Mouse (Mus musculus): Measurements from ENCODE around the gene Taf5.

Gene Taf5

GRCm38 (mm10) chr19:47067096-47067882, at the start of gene Taf5:
Gene Taf5 (plus strand): TSS chr19:47067746.
- DNase-seq (ENCODE audit: low spot score) = peak; percentile 95

DNA sequence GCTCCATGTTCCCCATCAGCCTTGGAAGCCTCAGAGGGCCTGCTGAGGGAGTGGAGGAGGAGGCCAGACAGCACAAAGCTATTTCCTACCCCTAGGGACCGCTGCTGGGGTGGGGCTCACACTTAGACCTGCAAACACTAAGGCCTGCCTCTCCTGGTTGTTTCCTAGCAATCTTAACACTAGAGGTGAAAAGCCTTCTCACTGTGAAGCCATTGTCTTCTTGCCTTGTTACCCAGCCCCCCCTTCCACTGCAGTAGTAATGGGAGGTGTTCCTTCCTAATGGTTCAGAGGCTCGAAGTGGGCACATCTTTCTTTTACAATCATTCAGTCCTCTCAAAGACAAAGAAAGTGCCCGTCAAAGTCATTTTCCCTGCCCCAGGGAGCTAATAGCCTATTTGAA, 49.7 kb upstream of the Taf5 start:
- no peak for DNase-seq (ENCODE audit: low spot score)

DNA sequence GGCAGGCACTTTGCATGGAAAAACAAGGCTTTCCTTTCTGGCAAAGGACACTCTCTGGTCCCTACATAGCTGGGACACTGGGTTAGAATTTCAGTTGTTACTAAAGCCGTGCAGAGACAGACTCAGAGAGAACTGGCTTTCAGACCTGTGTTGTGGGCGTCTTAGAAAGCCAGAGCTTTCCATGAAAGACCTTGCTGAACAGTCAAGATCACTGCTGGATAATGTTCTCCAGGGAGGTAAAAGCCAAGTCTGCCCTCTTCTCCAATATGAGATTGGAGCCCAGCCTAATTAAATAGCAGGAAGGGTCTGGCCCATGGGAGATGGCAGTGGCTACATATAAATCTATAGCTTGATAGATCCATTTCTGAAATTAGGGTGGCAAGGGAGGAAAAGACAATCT, 49.2 kb upstream of the Taf5 start:
- DNase-seq (ENCODE audit: low spot score) = no peak

DNA sequence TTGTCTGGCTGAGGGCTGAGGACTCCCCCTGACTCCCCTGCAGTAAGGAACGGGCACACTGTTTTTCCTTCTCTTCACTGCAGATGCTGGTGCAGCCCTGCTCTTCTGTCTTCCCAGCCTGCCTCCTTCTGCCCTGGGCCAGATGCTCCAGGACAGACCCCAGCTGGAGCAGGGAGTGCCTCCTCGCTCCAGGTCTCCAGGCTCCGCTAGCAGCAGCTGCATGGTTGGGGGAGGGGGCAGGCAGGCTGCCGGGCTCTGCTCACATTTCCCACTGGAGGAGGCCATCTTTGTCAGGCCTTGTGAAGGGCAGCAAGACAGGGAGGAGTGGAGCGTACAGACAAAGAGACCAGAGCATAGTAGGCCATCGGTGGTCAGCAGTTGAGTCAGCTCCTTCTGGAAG, 48.2 kb upstream of the Taf5 start:
- no peak for DNase-seq (ENCODE audit: low spot score)

GRCm38 (mm10) chr19:47022709-47023108, 44.8 kb upstream of the Taf5 start:
- DNase-seq (ENCODE audit: low spot score) = no peak

DNA sequence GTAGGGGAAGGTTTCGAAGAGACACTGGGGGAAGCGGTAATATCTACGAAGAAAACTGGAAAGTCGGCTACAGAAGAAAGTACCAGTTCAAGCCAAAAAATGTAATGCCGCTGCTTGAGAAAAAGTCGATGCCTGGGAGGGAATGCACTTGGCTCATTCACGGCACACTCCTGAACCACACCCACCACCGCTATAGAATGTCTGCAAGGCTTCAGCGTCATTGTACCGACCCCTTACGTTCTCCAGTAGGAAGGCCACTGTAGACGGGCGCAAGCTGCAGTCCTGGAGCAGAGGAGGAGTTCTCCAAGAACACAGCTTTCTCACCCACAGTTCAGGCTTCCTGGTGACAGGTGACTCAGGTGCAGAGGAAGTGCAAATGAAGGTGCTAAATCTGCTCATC, 44.0 kb upstream of the Taf5 start:
- no peak for DNase-seq (ENCODE audit: low spot score)

DNA sequence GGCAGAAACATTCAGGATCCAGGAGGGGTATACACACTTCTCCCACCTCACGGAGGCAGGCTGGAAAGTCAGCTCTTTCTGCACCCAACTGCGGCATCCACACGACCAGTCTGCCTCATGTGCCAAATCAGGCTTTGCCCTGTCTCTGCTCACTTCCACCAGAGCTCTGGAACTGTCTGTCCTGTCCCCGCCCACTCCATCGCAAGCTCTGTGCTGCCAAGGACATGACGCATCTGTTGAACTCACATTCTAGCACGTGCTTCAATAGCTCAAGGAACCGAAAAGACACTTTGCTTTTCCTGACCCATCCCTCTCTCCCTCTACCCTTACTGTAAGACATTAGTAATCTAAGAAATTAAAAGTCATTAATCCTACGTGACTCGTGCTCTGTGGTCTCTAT, 42.6 kb upstream of the Taf5 start:
- no peak for DNase-seq (ENCODE audit: low spot score)

GRCm38 (mm10) chr19:47026513-47026912, 41.0 kb upstream of the Taf5 start:
- DNase-seq (ENCODE audit: low spot score) = no peak

GRCm38 (mm10) chr19:47029796-47030195, 37.8 kb upstream of the Taf5 start:
- DNase-seq (ENCODE audit: low spot score) = no peak

- no peak for DNase-seq (ENCODE audit: low spot score)
Measured at GRCm38 (mm10) chr19:47031770-47032169, 35.8 kb upstream of the Taf5 start.

GRCm38 (mm10) chr19:47034916-47035315, 32.6 kb upstream of the Taf5 start:
- no peak for DNase-seq (ENCODE audit: low spot score)

- no peak for DNase-seq (ENCODE audit: low spot score)
Measured at GRCm38 (mm10) chr19:47036596-47036995, 30.9 kb upstream of the Taf5 start.

DNA sequence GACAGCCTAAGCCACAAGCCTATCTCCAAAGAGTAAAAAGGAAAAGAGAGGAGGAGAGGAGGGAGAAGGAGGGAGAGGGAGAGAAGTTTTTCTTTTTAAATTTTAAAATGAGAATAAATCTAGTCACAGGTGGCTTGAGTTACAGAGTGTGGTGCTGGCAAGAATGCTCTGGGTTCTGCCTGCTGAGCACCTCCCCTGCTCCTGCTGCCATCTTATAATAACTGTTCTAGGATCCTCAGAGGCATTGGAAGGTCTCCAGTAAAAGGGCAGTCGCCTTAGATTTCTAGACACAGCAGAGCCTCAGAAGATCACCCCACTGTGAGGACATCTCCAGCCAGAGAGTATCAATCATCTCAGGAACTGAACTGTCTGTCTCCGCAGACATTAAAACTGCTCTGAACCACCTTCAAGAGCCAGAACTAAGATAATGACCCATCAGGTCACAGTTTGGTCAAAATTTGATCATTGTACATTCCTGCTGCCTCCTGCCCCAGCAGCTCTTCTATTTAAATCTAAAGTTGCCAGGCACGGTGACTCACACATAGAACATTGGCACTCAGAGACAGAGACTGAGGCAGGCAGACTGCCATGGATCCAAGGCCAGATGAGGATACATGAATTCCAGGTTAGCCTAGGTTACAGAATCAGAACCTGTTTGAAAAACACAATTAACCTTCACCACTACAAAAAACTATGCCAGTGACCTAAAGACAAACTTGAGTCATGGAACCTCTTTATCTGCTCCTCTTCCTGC, 26.6 kb upstream of the Taf5 start:
- no peak for DNase-seq (ENCODE audit: low spot score)

GRCm38 (mm10) chr19:47043608-47044007, 23.9 kb upstream of the Taf5 start:
- DNase-seq (ENCODE audit: low spot score) = no peak

DNA sequence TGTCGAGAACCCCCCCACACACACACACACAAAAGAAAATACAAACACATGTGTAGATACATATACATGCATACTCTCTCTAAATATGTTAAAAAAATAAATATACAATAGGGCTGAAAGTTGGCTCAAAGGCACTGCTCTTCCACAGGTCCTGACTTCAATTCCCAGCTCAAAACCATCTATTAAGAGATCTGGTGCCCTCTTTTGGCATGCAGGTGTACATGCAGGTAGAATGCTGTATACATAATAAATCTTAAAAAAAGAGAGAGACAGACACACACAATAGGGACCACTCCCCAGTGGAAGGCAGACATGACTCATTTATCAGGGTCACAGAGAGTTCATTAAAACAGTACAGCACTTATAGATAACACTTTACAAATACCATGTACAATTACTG, 21.2 kb upstream of the Taf5 start:
- DNase-seq (ENCODE audit: low spot score) = no peak

GRCm38 (mm10) chr19:47047236-47047833, 20.2 kb upstream of the Taf5 start:
- DNase-seq (ENCODE audit: low spot score) = no peak

GRCm38 (mm10) chr19:47049061-47049460, 18.5 kb upstream of the Taf5 start:
- no peak for DNase-seq (ENCODE audit: low spot score)

DNA sequence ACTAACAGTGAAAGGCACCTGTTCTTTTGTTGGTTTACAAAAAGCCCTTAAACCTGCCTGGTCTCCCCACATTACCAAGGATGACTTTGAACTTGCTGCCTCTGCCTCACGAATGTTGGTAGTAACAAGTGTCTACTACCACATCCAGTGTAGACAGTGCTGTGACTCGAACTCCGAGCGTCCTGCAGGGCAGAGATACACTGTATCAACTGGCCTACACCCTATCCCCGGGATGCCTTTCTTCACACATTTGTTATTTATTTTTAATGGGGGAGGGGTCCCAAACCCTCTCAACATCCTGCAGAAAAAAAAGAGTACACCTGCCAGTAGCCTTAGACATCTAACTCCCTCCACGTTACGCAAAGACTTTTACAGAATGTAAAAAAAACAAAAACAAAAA, 17.7 kb upstream of the Taf5 start:
- no peak for DNase-seq (ENCODE audit: low spot score)

DNA sequence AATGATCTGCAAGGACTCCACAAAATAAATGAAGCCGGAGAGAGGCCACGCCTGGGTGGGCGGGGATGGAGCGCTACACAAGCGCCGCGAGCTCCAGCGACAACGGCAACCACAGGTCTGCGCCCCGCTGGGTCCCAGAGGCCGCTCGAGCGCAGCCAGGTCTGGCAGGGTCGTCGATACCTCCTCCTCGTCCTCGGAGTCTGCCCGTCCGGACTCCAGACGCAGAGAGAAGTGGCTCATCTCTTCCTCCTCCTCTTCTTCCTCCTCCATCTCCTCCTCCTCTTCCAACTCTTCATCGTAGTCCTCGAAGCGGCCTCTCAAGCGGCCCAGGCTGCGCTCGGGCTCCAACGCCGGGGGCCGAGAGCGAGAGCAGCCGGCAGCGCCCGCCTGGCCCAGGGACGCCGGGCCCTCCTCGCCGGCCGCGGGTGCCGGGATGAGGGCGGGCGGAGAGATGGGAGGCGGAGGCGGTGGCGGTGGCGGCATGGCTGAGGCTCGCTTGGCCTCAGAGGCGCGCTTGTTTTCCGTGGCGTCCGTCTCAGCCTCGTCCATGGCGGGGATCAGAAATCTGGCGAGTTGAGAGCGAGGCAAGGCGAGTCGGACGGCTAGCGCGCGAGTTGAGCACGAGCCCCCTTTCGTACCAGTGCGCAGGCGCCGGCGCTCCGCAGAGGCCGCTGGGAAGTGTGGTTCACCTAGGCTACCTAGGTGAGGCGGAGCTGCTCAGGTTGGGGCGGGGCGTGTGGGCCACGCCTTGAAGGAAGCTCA, 17.1 kb upstream of the Taf5 start, which contains the start of gene Pcgf6:
Gene Pcgf6, minus strand, starts transcription at position 636 of the 762 bp plus-strand sequence.
- DNase-seq (ENCODE audit: low spot score) = peak; percentile 75

- no peak for DNase-seq (ENCODE audit: low spot score)
Measured at GRCm38 (mm10) chr19:47052927-47053326, 14.6 kb upstream of the Taf5 start.

DNA sequence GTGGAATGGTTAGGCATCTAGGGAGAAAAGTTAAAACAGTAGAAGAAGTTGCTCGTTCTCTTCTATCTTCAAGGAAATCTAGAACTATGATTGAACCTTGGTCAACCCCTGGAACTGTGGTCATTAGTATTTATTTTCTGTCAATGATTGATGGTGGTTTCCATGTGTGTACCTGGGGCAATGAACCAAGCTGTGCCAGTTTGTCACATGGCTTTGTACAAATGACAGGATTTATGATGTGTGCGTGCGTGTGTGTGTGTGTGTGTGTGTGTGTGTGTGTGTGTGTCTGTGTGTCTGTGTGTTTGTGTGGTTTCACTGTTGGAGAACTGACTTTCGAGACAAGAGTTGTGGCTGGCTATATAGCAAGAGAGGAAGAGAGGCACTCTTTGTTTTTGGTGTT, 14.1 kb upstream of the Taf5 start:
- no peak for DNase-seq (ENCODE audit: low spot score)

- DNase-seq (ENCODE audit: low spot score) = no peak
Measured at GRCm38 (mm10) chr19:47057684-47058083, 9.9 kb upstream of the Taf5 start.
